Mouse (Mus musculus): ENCODE measurements at regions not wholly inside any gene's neighbourhood (a gene's known extent, or its start where the extent isn't known, plus 50 kb on each side); places are given as distances from the start of the nearest gene placed in this dataset.

DNA sequence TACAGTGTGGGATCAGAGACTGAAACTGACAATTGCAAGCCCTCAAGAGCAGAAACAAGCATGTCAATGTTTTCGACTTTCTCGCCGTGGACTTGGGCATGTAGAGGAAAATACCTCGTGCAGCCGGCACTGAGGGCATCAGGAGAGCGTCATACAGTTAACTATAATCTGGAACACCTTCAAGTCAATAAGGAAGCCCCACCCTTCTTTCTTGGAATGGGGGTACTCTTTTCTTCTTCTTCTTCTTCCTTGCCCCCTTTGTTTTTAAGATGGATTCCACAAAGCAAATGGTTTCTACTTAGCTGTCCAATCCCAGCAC, 452.5 kb downstream of the Wdr11 start:
- H3K27me3 ChIP-seq (replicated peaks; ENCODE audit: control insufficient read depth, insufficient read depth, low read length), result no peaks in the 10 kb centered on the region
- 88% methylated on average over 6 of the region's 6 CpGs for WGBS

DNA sequence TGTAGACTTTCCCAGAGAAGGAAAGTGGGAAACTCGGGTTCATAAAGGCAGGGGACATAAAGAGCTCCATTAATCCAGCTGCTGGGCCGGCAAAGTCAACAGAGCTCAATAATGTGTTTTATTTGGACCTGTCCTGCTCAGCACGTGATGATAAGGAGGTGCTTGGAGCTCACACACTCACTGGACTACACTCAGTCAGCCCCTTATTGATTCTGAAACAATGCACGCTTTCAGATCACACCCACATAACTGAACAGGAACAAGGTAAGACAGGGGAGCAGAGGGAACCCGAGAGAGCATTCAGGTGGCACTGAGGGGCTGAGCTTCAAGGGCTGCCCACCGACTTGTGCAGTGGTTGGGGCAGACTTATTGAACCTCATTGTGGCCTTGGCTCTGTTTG, 452.9 kb downstream of the Wdr11 start:
- 78% methylated on average over 6 of the region's 6 CpGs for WGBS
- no peak for ATAC-seq
- no peak overlapping the region for H3K4me2 ChIP-seq (ENCODE audit: low read length)

More for the DNA sequence above, 452.5 kb downstream of the Wdr11 start:
- Histone ChIP-seq H3K4me1 (ENCODE audit: control insufficient read depth, insufficient read depth, low read depth, low read length) (no peaks in the 10 kb centered on the region), H3K4me2 (ENCODE audit: low read length) (no peak overlapping the region), H3K9ac (ENCODE audit: low read depth, low read length) (no peak overlapping the region), H3K4me3 (ENCODE audit: low read length) (no peak overlapping the region), H3K36me3 (ENCODE audit: control insufficient read depth, insufficient read depth, low read length) (no peaks in the 10 kb centered on the region), H3K27ac (ENCODE audit: low read depth, low read length) (no peak overlapping the region), H3K9me3 (ENCODE audit: control insufficient read depth, low read length) (no peaks in the 10 kb centered on the region)
- ATAC-seq, result no peak

DNA sequence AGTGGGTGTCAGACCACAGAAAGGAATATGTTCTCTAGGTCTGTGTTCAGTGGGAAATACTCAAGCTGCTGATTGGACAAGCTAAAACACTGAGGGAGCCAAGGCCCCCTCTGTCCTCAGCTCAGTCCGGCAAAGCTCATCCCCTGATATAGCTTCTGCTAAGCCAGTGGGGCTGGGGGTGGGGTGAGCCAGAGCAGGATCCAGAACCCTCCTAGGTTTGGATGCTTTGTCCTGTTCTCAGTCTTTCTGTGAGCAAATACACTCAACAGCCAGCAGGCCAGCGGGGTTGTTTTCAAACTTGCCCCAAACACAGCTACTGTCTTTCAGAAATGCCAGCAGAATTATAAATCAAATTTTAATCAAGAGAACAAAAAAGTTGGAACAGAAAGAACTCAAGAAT, 454.4 kb downstream of the Wdr11 start:
- Histone ChIP-seq H3K9me3 (ENCODE audit: control insufficient read depth, low read length) (no peaks in the 10 kb centered on the region), H3K4me2 (ENCODE audit: low read length) (no peak overlapping the region), H3K9ac (ENCODE audit: low read depth, low read length) (no peak overlapping the region), H3K4me1 (ENCODE audit: control insufficient read depth, insufficient read depth, low read depth, low read length) (no peaks in the 10 kb centered on the region), H3K4me3 (ENCODE audit: low read length) (no peak overlapping the region), H3K36me3 (ENCODE audit: control insufficient read depth, insufficient read depth, low read length) (no peaks in the 10 kb centered on the region), H3K27ac (ENCODE audit: low read depth, low read length) (no peak overlapping the region), H3K27me3 (replicated peaks; ENCODE audit: control insufficient read depth, insufficient read depth, low read length) (no peaks in the 10 kb centered on the region)
- WGBS, result 49% methylated on average over 2 of the region's 2 CpGs
- ATAC-seq, result no peak

More for the DNA sequence above, 452.9 kb downstream of the Wdr11 start:
- no peak overlapping the region for H3K27ac ChIP-seq (ENCODE audit: low read depth, low read length)
- H3K36me3 ChIP-seq (ENCODE audit: control insufficient read depth, insufficient read depth, low read length), result no peaks in the 10 kb centered on the region
- no peak overlapping the region for H3K4me3 ChIP-seq (ENCODE audit: low read length)
- H3K9ac ChIP-seq (ENCODE audit: low read depth, low read length), result no peak overlapping the region
- no peaks in the 10 kb centered on the region for H3K4me1 ChIP-seq (ENCODE audit: control insufficient read depth, insufficient read depth, low read depth, low read length)
- H3K9me3 ChIP-seq (ENCODE audit: control insufficient read depth, low read length), result no peaks in the 10 kb centered on the region
- no peaks in the 10 kb centered on the region for H3K27me3 ChIP-seq (replicated peaks; ENCODE audit: control insufficient read depth, insufficient read depth, low read length)

DNA sequence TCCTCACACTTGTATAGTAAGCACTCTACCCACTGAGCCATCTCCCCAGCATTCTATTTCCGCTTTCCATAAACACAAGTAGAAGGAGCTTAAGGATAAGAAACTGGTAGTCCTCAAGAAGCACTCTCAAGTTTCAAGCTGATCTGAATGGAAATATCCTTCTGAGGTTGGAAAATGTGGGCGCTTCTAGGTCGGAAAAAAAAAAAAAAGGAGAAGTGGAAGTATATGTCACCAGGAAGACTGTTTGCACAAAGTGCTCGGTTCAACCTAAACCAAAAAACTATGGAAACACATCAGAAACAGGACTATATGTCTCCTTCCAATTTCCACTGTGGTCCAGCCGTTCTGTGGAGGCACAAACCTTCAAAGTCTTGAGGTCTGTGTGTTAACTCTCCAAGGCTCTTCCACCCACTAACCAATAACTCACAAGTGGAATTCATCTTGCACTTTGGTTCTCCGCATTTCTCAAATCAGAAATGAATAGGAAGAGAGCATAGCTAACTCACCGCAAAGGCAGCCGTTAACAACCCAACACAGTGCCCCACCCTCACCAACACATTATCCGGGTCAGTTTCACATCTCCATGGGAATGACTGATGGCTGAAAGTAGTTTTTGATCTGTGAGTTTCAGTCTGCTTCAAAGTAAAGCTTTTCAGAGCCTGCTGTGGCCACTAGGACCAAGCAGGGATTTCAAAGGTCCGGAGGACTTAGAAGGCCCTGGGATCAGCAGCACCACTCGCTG, 455.8 kb downstream of the Wdr11 start:
- WGBS, result 39% methylated on average over 11 of the region's 11 CpGs
- Histone ChIP-seq H3K27ac (ENCODE audit: low read depth, low read length) (no peak overlapping the region), H3K4me2 (ENCODE audit: low read length) (no peak overlapping the region), H3K4me1 (ENCODE audit: control insufficient read depth, insufficient read depth, low read depth, low read length) (no peaks in the 10 kb centered on the region), H3K36me3 (ENCODE audit: control insufficient read depth, insufficient read depth, low read length) (no peaks in the 10 kb centered on the region), H3K9me3 (ENCODE audit: control insufficient read depth, low read length) (no peaks in the 10 kb centered on the region), H3K9ac (ENCODE audit: low read depth, low read length) (no peak overlapping the region), H3K4me3 (ENCODE audit: low read length) (no peak overlapping the region), H3K27me3 (replicated peaks; ENCODE audit: control insufficient read depth, insufficient read depth, low read length) (no peaks in the 10 kb centered on the region)
- no peak for ATAC-seq

DNA sequence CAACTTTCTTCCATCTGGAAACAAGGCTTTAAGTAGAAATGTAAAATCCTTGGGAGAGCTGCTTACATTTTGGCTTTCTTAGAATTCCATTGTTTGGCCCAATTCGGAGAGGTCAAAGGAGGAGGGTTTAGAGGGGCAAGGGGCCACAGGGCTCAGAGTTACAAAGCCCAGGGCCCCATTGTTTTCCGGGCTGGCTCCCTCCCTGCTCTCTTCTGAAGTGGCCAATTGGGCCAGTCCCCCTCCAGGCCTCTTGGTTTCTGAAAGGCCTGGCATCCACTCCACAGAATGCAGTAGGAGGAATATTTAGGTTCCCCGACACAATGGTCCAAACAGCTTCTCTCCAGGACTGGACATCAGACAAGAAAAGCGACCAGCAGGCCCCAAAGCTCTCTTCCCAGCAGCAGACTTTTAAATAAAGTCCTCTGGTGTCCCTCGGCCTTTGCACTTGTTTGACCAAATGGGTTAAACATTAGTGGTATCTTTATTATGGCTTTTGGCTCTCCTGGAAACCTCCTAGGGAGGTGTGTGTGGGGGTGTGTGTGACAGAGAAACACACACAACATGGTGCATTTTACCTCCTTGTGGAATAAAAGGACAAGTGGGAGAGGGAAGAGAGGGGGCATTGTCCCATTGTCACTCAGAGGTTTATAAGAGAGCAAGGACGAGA, 456.6 kb downstream of the Wdr11 start:
- 14% methylated on average over 6 of the region's 6 CpGs for WGBS
- ATAC-seq, result no peak
- Histone ChIP-seq H3K36me3 (ENCODE audit: control insufficient read depth, insufficient read depth, low read length) (no peaks in the 10 kb centered on the region), H3K4me3 (ENCODE audit: low read length) (no peak overlapping the region), H3K9ac (ENCODE audit: low read depth, low read length) (no peak overlapping the region), H3K9me3 (ENCODE audit: control insufficient read depth, low read length) (no peaks in the 10 kb centered on the region), H3K4me2 (ENCODE audit: low read length) (no peak overlapping the region), H3K27me3 (replicated peaks; ENCODE audit: control insufficient read depth, insufficient read depth, low read length) (no peaks in the 10 kb centered on the region), H3K27ac (ENCODE audit: low read depth, low read length) (no peak overlapping the region), H3K4me1 (ENCODE audit: control insufficient read depth, insufficient read depth, low read depth, low read length) (no peaks in the 10 kb centered on the region)

DNA sequence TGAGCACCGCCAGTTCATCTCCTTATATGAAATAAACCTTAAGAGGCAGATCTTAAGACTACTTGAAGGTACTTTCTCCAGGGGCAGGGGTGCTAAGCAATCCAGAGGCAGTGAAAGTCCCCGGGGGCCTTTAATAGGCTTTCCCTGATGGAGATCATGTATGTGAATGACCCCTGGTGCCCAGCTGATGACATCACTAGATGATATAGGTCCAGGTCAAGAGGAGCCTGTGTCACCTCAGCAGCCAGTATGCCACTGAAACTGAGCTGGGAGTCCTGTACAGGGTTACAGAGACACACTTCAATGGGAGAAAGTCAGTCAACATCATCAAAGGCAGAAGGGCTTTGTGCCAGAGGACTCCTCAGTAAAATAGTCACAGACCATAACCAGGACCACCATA, 457.8 kb downstream of the Wdr11 start:
- no peaks in the 10 kb centered on the region for H3K36me3 ChIP-seq (ENCODE audit: control insufficient read depth, insufficient read depth, low read length)

DNA sequence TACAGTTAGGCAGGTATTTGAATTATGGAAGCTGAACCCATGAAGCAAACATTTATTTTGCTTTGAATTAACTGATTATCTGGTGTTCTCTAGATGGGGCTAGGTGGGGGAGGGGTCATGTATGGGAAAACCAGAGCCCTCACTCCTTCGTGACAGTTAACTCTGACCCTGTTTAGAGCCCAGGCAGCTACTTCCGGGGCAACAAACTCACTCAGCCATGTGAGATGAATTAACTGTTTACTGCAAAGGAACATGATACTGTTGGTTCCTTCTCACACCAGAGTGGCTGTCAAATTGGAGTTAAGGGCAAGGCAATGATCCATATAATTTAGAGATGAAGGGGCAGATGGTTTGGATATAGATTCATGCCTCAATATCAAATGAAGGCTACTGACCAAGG, 458.5 kb downstream of the Wdr11 start:
- no peaks in the 10 kb centered on the region for H3K4me1 ChIP-seq (ENCODE audit: control insufficient read depth, insufficient read depth, low read depth, low read length)
- no peak overlapping the region for H3K4me3 ChIP-seq (ENCODE audit: low read length)
- H3K9me3 ChIP-seq (ENCODE audit: control insufficient read depth, low read length), result no peaks in the 10 kb centered on the region
- 6% methylated on average over 2 of the region's 2 CpGs for WGBS
- H3K27me3 ChIP-seq (replicated peaks; ENCODE audit: control insufficient read depth, insufficient read depth, low read length), result no peaks in the 10 kb centered on the region
- H3K9ac ChIP-seq (ENCODE audit: low read depth, low read length), result no peak overlapping the region
- no peak overlapping the region for H3K27ac ChIP-seq (ENCODE audit: low read depth, low read length)
- no peak overlapping the region for H3K4me2 ChIP-seq (ENCODE audit: low read length)
- no peak for ATAC-seq
- no peaks in the 10 kb centered on the region for H3K36me3 ChIP-seq (ENCODE audit: control insufficient read depth, insufficient read depth, low read length)

More for the DNA sequence above, 457.8 kb downstream of the Wdr11 start:
- H3K4me3 ChIP-seq (ENCODE audit: low read length), result no peak overlapping the region
- H3K9me3 ChIP-seq (ENCODE audit: control insufficient read depth, low read length), result no peaks in the 10 kb centered on the region
- no peaks in the 10 kb centered on the region for H3K27me3 ChIP-seq (replicated peaks; ENCODE audit: control insufficient read depth, insufficient read depth, low read length)
- WGBS, result 94% methylated on average over 2 of the region's 2 CpGs
- ATAC-seq, result no peak
- H3K9ac ChIP-seq (ENCODE audit: low read depth, low read length), result no peak overlapping the region
- H3K4me1 ChIP-seq (ENCODE audit: control insufficient read depth, insufficient read depth, low read depth, low read length), result no peaks in the 10 kb centered on the region
- H3K27ac ChIP-seq (ENCODE audit: low read depth, low read length), result no peak overlapping the region
- H3K4me2 ChIP-seq (ENCODE audit: low read length), result no peak overlapping the region

DNA sequence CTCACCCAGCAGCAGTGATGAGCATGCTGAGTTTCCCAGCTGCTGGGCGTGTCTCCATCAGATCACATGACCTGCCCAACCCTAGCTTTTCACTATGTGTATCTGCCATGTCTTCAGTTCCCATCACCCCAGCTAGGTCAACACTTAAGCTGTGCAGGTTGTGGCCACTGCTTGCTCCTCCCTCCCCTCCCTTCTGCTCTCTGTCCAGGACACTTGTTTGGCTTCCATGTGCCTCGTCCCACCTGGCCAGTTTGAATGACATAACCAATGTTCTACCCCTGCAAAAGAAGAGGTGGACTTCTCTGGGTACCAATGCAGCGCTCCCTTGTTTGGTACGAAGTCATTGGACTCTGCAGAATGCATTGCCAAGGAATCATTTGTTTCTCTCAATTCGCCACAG, 460.7 kb downstream of the Wdr11 start:
- Histone ChIP-seq H3K9ac (ENCODE audit: low read depth, low read length) (no peak overlapping the region), H3K36me3 (ENCODE audit: control insufficient read depth, insufficient read depth, low read length) (no peaks in the 10 kb centered on the region), H3K4me1 (ENCODE audit: control insufficient read depth, insufficient read depth, low read depth, low read length) (no peaks in the 10 kb centered on the region), H3K9me3 (ENCODE audit: control insufficient read depth, low read length) (no peaks in the 10 kb centered on the region), H3K4me2 (ENCODE audit: low read length) (no peak overlapping the region), H3K27me3 (replicated peaks; ENCODE audit: control insufficient read depth, insufficient read depth, low read length) (no peaks in the 10 kb centered on the region), H3K27ac (ENCODE audit: low read depth, low read length) (no peak overlapping the region), H3K4me3 (ENCODE audit: low read length) (no peak overlapping the region)
- ATAC-seq, result no peak
- 94% methylated on average over 5 of the region's 5 CpGs for whole genome bisulfite sequencing

DNA sequence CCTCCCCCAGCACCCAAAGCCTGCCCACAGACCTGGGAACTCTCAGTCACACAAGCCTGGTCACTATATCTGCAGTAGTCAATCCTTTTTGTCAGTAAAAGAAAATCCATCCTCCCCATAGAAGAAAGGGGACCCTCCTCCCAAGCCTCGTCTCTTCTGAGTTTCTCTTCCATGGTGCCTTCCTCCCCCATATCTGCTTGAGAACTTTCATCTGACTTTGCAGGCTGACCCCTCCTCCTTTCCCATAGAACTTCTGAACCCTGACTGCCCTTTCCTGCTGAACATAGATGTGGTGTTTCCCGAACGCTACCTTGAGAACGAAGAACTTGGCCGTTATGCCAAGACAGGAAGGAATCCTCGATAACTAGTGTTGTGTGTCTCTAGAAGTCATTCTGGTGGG, 462.5 kb downstream of the Ate1 start:
- no peak overlapping the region for H3K4me2 ChIP-seq (ENCODE audit: low read length)
- H3K4me3 ChIP-seq (ENCODE audit: low read length), result no peak overlapping the region
- no peaks in the 10 kb centered on the region for H3K9me3 ChIP-seq (ENCODE audit: control insufficient read depth, low read length)
- H3K27me3 ChIP-seq (replicated peaks; ENCODE audit: control insufficient read depth, insufficient read depth, low read length), result no peaks in the 10 kb centered on the region
- H3K27ac ChIP-seq (ENCODE audit: low read depth, low read length), result no peak overlapping the region
- no peak overlapping the region for H3K9ac ChIP-seq (ENCODE audit: low read depth, low read length)
- H3K4me1 ChIP-seq (ENCODE audit: control insufficient read depth, insufficient read depth, low read depth, low read length), result no peaks in the 10 kb centered on the region
- ATAC-seq, result no peak
- H3K36me3 ChIP-seq (ENCODE audit: control insufficient read depth, insufficient read depth, low read length), result no peaks in the 10 kb centered on the region
- whole genome bisulfite sequencing, result 86% methylated on average over 6 of the region's 6 CpGs

Data from hindbrain, embryonic 16.5 days (tissue).